Mouse (Mus musculus) brain, embryonic 14.5 days (tissue): ENCODE measurements around the gene Arhgef5.

Source experiments
- CTCF ChIP-seq: fragments of 200-500 bp; IDR thresholded peaks from 2 replicates; pipeline ENCODE4 v1.5.1; 2012; ENCODE audit warnings: inconsistent platforms, mild to moderate bottlenecking, moderate library complexity, borderline replicate concordance; ENCODE audit not compliant: insufficient read depth, insufficient read length; ENCODE audit errors: extremely low read depth
- POLR2A ChIP-seq: fragments of 200-500 bp; IDR thresholded peaks from 2 replicates; pipeline ENCODE4 v1.6.1; 2012; ENCODE audit warnings: mild to moderate bottlenecking, inconsistent platforms, borderline replicate concordance; ENCODE audit not compliant: poor library complexity, insufficient read depth, insufficient read length, severe bottlenecking; ENCODE audit errors: extremely low read depth

DNA sequence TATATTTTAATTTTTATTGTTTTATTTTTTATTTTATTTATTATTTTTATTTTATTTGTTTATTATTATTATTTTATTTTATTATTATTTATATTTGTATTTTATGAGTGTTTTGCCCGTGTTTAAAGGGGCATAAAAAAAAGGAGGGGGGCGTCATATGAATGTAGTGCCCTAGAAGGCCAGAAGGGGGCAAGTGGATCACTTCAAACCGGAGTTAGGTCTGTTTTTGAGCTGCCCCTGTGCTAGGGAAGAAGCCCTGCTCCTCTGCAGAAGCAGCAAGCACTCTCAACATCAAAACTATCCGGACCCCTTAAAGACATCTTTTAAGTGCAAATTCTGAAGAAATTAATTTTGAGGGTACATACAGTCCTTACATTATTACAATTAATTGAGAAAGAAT lies 23.3 kb upstream of the Arhgef5 start:
- TF ChIP-seq CTCF (peak; percentile 56; the same call in 1 of the 2 replicates), POLR2A (no peak)
